Mouse (Mus musculus): ENCODE results near the gene Enpep.
A peak's percentile ranks its signal among the peaks of the same experiment; 100 is the strongest.

The Enpep gene

GRCm38 (mm10) chr3:129312511-129312910, 20.0 kb downstream of the Enpep start:
- no peak for DNase-seq (ENCODE audit: low read depth, low spot score)

GRCm38 (mm10) chr3:129311951-129312350, 20.6 kb downstream of the Enpep start:
- no peak for DNase-seq (ENCODE audit: low read depth, low spot score)

- no peak for DNase-seq (ENCODE audit: low read depth, low spot score)
Observed at GRCm38 (mm10) chr3:129309926-129310325, 22.6 kb downstream of the Enpep start.

GRCm38 (mm10) chr3:129308876-129309275, 23.6 kb downstream of the Enpep start:
- no peak for DNase-seq (ENCODE audit: low read depth, low spot score)

- DNase-seq (ENCODE audit: low read depth, low spot score) = peak; percentile 61
Observed at GRCm38 (mm10) chr3:129308102-129308752, 24.3 kb downstream of the Enpep start.

GRCm38 (mm10) chr3:129303941-129304340, 28.6 kb downstream of the Enpep start:
- peak; percentile 31 for DNase-seq (ENCODE audit: low read depth, low spot score)

GRCm38 (mm10) chr3:129299874-129300273, 32.6 kb downstream of the Enpep start:
- peak; percentile 21 for DNase-seq (ENCODE audit: low read depth, low spot score)

- DNase-seq (ENCODE audit: low read depth, low spot score) = no peak
Observed at GRCm38 (mm10) chr3:129298606-129299005, 33.9 kb downstream of the Enpep start.

GRCm38 (mm10) chr3:129296994-129297393, 35.5 kb downstream of the Enpep start:
- no peak for DNase-seq (ENCODE audit: low read depth, low spot score)

GRCm38 (mm10) chr3:129295883-129296282, 36.6 kb downstream of the Enpep start:
- DNase-seq (ENCODE audit: low read depth, low spot score) = no peak

GRCm38 (mm10) chr3:129289536-129289935, 43.0 kb downstream of the Enpep start:
- no peak for DNase-seq (ENCODE audit: low read depth, low spot score)

- DNase-seq (ENCODE audit: low read depth, low spot score) = no peak
Observed at GRCm38 (mm10) chr3:129287140-129287539, 45.4 kb downstream of the Enpep start.

GRCm38 (mm10) chr3:129286426-129286825, 46.1 kb downstream of the Enpep start:
- DNase-seq (ENCODE audit: low read depth, low spot score) = no peak

GRCm38 (mm10) chr3:129284326-129284725, 48.2 kb downstream of the Enpep start:
- DNase-seq (ENCODE audit: low read depth, low spot score) = no peak

GRCm38 (mm10) chr3:129279441-129279840, 53.1 kb downstream of the Enpep start:
- DNase-seq (ENCODE audit: low read depth, low spot score) = no peak

- DNase-seq (ENCODE audit: low read depth, low spot score) = no peak
Observed at GRCm38 (mm10) chr3:129273156-129273831, 59.2 kb downstream of the Enpep start.

- no peak for DNase-seq (ENCODE audit: low read depth, low spot score)
Observed at GRCm38 (mm10) chr3:129270044-129270443, 62.5 kb downstream of the Enpep start.

GRCm38 (mm10) chr3:129268886-129269683, 63.4 kb downstream of the Enpep start:
- no peak for DNase-seq (ENCODE audit: low read depth, low spot score)

GRCm38 (mm10) chr3:129258497-129258896, 74.0 kb downstream of the Enpep start:
- DNase-seq (ENCODE audit: low read depth, low spot score) = no peak

- no peak for DNase-seq (ENCODE audit: low read depth, low spot score)
Observed at GRCm38 (mm10) chr3:129256766-129257165, 75.8 kb downstream of the Enpep start.

- no peak for DNase-seq (ENCODE audit: low read depth, low spot score)
Observed at GRCm38 (mm10) chr3:129256283-129256682, 76.2 kb downstream of the Enpep start.

GRCm38 (mm10) chr3:129254246-129254645, 78.3 kb downstream of the Enpep start:
- DNase-seq (ENCODE audit: low read depth, low spot score) = no peak
